Mouse (Mus musculus) small intestine, adult 2 months (tissue): ENCODE data around the gene Stard5.

Source experiments
- CTCF ChIP-seq: fragments of 200-500 bp; IDR thresholded peaks from 2 replicates; pipeline ENCODE4 v1.5.1; 2012; ENCODE audit warnings: low read depth, mild to moderate bottlenecking, control low read depth, inconsistent platforms, low read length, moderate library complexity, mixed read lengths; ENCODE audit not compliant: insufficient replicate concordance, insufficient read length; ENCODE audit errors: extremely low read depth
- POLR2A ChIP-seq: fragments of 200-500 bp; IDR thresholded peaks from 2 replicates; pipeline ENCODE4 v1.6.1; 2012; ENCODE audit warnings: low read depth, mild to moderate bottlenecking, control low read depth, inconsistent platforms, low read length, moderate library complexity

- TF ChIP-seq POLR2A (no peak), CTCF (no peak)
These were observed 39.8 kb downstream of the Stard5 start for GRCm38 (mm10) chr7:83671573-83671972.
